Mouse (Mus musculus) layer of hippocampus, postnatal 36 days (tissue): ENCODE data around the gene Fbxl16. TPM values are rescaled to one million over a fixed set of nuclear protein-coding genes. Genes with fewer than 3 reads are reported as not detected.

Source experiments
- DNase-seq, 2 experiments: peaks; one replicate each; pipeline ENCODE4 v3.0.0; 2022
- total RNA-seq, 2 experiments: library from RNA; stranded (reverse); gene quantifications; 2 replicates each; pipeline ENCODE4 v1.2.3; 2021

Fbxl16 gene
- total RNA-seq: 100 to 1,000 TPM; 643 to 644 TPM

DNA sequence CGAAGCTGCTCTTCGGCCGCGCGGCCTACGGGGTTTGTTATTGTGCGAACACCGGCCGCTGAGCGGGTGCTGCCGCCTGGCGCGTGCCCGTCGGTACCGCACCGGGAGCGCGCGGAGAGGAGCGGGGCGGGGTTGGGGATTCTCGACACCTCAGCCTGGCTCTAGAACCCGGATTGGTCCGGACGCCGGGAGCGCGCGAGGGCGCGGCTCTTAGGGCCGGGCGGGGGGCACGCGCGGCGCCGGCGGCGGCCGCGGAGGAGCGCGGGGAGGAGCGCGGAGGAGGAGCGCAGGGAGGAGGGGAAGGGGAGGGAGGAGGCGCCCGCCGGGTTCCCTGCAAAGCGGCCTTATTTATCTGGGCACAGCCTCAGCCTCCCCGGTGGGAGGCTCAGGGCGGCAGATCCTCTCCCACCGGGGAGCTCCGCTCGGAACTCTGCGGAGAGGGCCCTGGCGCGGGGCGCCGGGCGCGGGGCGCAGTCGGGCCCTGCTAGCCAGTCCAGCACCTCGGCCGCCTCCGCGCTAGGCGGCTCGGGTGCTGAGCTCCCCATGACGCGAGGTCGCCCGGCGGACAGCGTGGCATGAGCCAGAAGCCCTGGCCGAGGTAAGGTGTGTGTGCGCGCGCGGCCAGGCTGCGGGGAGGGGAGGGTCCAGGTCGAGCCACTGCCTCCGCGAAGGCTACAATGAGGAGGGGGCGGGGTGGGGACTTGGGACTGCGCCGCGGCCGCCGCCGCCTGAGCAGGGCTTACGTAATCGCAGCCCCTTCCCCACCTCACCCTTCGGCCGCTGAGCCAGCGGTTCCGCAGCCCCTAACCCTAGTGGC, at the start of gene Fbxl16:
Gene Fbxl16, plus strand, starts transcription at position 297 of the 817 bp plus-strand sequence.
- peak; percentile 91 for DNase-seq

DNA sequence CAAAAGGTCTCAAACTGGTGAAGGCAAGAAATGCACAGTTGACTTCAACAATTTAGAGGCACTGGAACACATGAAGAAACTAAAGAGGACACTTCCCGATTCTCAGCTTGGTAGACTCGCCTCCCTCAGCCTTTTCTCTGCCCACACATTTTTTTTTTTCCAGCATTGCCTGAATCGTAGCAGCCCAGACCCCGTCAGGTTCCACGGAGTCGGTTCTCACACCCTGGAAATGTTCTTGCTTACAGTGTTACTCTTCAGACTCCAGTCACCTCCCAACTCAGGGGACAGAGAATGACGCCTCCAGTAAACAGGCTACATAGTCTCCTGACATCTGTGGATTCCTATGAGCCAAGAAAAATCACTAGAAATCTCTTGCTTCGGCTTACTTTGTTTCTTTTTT, 48.7 kb upstream of the Fbxl16 start:
- no peak for DNase-seq

DNA sequence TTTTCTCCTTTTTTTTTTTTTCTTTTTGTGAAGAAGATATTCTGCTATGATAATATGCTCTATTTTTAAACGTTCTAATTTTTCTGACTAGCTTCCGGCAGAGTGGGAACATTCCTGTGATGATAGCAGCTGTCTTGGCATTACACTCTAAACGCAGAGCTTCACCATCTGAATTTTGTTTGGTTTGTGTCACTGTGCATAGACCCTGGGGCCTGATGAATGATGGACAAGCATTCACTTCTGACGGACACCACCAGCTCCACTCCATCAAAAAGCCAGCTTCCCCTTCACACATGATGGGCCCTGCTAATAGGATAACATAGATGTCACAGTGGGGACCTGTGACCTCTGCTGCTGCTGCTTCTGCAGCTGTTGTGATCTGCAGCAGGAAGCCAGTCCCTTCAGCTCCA, 47.3 kb upstream of the Fbxl16 start:
- no peak for DNase-seq

DNA sequence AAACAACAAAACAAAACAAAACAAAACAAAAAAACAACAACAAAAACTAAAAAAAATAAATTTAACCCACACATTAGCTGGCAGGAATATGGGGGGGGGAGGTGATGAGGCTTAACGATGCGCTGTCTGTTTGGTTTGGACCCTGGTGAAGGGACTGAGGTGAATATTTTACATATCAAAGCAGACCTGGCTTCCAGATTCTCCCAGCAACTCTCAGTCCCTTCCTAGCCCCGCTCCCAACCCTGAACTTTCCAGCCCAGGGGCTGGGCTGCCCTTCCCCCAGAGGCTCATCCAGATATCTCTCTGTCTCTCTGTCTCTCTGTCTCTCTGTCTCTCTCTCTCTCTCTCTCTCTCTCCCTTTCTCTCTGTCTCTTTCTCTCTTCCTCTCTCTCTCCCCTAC, 46.3 kb upstream of the Fbxl16 start:
- no peak for DNase-seq

DNA sequence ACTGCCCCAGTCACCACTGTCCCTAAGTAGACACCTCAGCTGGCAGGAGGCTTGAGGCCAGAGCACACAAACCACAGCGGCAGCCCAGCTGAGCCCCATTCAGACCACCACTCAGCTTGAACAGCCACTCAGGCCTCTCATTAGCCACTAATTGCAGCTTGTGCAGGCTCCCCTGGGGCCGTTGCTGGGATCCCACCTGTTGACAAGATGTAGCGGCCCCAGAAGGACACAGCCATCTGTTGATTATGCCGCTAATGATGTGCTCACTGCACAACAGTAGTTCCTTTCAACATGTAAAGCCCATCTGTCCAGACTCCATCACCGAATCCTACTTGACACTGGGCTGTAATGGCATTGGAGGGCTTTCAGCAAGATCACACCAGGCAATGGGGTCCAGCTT, 43.0 kb upstream of the Fbxl16 start:
- DNase-seq: no peak

DNA sequence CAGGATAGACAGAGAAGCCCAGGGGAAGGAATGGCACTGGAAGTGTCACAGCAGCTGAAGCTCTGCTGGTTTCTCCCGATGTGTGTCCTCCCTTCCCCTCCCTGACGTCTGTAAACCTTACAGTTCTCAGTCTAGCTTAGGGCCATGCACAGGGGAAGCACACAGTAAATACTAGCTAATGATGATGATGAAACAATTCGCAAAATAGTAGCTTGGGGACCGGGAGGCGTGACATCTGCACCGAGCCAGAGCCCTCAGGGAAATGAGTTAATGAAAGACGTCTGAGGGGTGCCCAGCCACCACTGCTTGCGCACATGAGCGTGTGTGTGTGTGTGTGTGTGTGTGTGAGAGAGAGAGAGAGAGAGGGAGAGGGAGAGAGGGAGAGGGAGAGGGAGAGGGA, 39.6 kb upstream of the Fbxl16 start:
- DNase-seq: no peak

DNA sequence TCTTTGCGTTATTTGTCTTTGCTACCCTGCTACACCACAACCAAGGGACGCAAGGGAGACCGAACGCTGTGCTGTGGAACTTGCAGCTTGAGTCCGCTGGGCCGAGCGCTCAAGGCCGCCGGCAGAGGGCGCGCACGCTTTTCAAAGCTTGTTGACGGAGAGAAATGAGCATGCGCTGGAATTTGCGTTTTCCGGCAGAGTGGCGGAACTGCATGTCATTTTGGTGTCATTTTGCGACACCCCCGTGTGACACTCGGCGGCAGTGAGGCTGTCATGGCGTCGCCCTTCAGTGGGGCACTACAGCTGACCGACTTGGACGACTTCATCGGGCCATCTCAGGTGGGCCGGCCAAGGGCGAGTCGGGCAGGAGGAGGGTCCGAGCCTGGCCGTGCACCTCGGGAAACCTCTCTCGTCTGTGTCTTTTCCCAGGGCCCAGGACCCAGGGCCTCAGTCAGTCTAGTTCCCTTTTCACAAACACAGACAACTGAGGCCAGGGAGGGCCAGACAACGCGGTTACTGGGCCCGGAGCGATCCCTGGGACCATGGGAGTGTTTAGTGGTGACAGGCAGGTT, 35.2 kb upstream of the Fbxl16 start, which contains the start of gene Narfl:
Gene Narfl, plus strand, starts transcription at position 228 of the 572 bp plus-strand sequence.
- peak; percentile 98 for DNase-seq

DNA sequence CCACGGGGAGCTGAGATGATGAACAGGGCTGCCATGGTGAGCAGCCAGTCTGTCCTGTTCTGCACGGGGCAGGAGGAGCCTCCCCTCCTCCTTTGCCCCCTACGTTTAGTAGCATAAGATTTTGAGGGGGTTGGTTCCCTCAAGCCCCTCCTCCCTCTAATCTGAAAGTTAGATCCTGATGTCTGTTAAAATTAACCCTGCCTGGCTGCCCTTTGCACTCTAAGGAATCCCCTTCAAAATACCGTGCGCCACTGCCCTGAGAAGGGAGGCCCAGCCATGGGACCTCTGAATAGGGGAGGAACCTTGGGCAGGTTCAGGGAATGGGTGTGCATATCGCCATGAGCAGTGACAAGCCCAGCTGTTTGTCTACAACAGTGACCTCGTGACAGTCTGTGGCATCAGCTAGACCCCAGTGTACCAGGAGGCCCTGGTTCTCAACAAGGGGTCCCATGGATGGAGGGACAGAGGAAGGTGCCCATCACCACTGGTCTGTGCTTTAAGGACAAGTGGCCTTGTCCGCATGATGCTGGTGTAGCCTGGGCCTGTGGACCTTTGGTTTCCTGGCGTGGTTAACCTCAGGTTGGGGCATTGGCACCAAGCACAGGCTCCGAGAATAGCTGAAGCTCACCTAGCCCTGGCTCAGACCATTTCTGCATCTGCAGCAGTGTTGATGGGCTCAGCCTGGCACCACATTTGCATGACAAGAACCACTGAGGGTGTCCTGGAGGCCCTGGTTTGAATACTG, 33.4 kb upstream of the Fbxl16 start:
- no peak for DNase-seq

DNA sequence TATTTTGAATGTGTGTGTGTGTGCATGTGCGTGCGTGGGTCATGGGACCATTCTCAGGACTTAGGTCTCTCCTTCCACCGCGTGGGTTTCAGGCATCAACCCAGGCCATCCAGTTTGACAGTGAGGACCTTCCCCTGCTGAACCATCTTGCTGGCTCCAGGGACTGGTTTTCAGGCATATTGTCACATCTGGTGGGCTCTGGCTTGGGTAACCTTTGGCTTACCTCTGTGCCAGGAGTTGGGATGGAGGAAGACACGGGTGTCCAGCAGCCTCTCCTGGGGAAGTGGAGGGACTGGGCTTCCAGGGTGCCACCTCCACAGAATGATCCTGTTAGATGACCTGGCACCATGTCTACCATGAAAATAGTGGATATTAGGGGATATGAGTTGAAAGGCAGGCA, 30.9 kb upstream of the Fbxl16 start:
- DNase-seq: no peak

DNA sequence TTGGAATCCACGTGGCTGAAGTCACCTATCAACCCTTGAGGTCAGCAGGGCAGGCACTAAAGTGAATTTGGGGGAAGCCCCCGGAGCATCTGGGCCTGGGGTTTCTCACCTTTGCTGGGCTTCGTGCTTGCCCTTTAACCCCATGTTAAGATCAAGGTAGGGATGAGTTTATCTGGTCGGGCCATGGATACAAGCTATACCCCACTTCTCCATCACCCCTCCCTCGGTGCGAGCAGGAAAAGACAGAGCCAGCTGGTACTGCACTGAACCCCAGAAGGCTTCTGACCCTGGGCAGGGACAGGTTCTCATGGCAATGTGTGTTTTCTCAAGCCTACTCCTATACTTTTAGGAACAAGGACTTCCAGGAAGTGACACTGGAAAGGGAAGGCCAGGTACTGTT, 27.5 kb upstream of the Fbxl16 start:
- DNase-seq: no peak

DNA sequence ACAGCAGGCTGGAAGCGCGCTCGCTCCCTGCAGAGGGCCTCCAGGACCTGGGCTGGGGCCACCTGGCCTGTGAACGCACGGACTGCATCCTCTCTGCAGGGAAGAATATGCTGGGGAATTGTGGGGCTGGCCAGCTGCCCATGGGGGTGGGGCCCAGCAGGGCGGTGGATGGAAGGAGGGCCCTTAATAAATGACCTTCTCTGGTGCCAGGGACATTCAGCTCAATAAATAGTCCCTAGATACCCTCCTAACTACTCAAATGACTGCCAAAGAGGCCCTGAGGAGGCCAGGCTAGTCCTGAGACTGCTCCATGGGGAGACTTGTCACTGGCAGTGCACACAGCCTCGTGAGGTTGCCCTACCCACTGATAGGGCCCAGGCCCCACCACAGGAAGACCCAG, 25.8 kb upstream of the Fbxl16 start:
- peak in 1 of 2 experiments; percentile 26 for DNase-seq

DNA sequence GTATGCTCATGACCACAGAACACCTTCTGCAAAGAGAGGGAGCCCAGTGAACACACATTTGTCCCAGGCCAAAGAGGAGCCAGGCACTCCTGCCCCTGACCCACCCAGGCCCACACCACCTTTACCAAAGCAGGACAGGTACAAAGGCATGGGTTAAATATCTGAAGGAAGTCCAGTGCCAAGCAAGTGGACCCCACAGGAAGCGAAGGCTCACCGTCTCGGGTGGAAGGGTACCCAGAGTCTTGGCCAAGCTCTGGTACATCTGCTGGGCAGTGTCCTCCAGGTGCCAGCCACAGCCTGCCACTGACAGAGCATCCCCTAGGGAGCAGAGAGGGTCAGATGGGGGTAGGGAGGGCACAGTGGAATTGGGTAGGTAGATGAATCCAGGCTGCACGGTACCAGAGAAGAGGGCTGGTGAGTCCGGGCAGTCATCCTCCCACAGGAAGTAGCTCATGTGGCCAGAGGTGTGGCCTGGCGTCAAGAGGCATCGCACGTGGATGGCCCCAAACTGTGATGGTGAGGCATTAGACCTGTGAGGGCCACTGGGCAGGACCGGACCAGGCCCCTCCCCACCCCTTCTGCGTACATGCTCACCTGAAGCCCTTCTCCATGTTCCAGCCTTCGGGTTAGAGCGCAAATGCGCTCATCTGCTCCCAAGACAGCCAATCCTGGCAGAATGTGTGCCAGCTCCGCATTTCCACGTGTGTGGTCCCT, 24.9 kb upstream of the Fbxl16 start:
- DNase-seq: no peak

DNA sequence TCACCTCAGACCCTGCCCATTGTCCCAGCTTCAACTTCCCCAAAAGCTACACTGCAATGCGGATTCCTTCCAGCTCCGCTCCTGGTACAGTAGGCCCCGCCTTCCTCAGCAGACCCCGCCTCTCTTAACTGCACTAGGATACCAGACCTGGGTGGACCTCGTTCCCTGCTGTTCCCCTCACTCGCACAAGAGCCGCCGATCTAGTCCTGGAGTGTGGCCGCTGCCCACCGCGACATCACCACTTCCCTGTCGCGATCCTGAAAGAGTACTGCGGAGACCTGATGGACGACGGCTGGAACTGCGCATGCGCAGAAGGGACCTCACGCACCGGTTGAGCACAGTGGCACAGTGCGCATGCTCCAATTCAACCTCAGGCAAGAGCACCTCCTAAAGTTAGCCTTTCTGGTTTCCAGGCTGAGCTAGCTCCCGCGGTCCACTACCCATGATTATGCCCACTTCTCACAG, 23.6 kb upstream of the Fbxl16 start, which contains the start of gene Haghl:
Gene Haghl, minus strand, starts transcription at position 393 of the 465 bp plus-strand sequence.
- peak; percentile 94 to 95 for DNase-seq

DNA sequence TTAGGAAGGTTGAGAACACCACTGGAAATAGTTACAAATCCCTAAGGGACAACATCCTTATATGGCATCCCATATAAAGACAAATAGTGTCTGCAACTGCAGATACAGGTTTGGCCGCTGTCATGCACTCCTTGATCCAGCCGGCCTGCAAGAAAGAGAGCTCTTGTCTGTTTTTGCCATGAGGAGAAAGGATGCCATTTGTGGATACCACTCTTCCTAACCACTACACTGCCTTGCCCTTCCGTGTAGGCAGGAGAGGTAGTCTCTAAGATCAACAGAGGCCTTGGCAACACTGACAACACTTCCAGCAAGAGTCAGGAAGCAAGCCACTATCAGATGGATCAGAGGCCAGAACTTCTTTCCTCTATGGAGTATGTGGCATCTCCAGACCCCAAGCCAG, 22.6 kb upstream of the Fbxl16 start, which contains the start of gene Ccdc78:
Gene Ccdc78, plus strand, starts transcription at position 301 of the 400 bp plus-strand sequence.
- no peak for DNase-seq

DNA sequence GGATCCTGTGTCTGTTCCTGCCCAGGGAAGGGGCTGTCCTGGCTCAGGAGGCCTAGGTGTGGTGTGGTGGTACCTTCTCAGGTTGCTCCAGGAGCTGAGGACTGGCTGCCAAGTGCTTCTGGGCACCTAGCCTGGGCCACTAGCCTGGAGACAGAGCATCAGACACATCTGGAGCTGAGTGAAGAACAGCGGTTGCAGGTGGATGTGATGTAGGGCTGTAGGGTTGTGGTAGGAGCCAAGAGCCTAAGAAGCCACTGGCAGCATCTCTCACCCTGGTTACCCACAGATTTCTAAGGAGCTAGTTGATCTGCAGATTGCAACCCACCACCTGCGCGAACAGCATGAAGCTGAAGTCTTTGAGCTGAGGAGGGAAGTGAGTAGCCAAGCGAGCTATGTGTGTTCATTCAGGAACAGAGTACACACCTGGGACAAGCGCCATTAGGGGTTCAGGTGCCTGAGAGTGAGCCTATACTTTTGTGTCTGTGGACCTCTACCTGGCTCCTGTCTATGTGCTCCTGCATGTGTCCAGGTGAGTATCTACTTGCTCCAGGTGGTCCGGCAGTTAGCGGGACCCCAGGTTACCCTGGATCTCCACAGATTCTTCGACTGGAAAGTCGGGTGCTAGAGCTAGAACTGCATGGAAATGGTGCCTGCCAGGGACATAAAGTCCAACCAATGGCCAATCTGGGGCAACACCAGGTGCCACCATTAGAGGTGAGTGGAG, 21.9 kb upstream of the Fbxl16 start:
- no peak for DNase-seq

DNA sequence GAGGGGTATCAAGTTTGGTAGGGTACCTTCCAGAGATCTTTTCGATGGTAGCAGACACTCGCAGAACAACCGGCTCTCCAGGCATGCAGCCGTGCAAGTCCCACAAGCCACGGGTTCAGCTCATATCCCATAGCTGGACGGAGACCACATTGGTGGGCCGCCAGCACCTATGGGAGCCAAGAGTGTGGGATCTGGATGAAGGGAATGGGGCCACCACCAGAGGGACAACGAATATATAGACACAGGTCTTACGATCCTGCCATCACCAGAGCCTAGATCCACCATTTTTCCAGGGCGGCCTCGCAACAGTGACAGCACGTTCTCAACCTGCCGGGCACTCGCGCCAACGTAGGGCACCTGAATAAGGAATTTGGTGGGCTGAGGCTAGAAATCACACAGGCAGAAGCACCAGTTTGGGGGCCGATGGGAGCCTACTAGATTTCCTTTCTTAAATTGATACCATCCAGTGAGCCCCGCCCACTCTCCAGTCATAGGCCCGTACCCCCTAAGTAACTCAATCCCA, 17.5 kb upstream of the Fbxl16 start:
- no peak for DNase-seq

DNA sequence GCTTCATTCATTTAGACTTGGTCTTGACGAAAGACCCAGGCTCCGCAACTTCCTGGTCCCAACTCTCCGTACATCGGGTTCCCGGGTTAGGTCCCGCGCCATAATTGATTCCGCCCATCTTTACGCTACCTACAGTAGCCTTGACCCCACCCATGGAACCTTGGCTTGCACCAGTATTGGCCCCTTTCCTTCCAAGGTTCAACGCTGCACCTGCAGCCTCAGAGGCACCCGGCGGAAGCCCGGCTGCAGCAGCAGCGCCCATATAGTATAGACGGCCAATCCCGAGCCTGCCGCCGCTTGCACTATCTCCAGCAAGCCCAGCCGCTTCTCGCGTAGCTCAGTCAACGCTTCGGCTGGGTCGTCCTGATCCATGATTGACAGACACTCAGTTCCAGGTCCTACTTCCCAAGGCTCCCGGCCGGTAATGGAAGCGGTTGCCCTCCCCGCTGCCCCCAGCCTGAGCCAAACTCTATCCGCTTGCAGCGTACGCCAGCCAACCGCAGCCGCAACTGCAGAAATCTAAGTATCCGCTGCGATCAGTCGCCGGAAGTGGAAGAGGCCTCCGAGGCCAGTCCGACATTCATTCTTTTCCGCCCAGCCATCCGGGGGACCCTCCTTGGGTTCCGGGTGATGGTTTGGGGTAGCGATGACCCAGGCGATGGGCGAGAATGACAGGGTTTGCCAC, 16.9 kb upstream of the Fbxl16 start:
- DNase-seq: peak; percentile 87 to 88

DNA sequence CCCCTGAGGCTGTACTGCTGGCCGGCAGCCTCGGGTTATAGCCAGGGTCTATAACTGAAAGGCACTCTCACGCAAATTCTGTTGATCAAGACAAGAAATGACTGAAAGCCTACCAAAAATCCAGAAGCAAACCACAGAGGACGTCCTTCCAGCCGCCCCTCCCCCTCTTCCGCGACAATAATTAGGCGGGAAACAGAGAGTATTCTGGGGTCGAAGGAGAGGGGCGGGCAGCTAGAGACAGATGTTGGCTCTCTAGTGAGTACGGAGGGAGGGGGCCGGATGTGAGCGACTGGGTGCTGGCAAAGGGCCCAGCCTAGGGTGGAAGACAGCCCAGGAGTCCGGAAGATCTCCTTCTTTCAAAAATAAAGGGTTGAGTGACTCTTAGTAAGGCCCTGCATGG, 16.3 kb upstream of the Fbxl16 start, which contains the start of gene Fam173a:
Gene Fam173a, minus strand, starts transcription at position 287 of the 400 bp plus-strand sequence.
- peak; percentile 67 for DNase-seq

DNA sequence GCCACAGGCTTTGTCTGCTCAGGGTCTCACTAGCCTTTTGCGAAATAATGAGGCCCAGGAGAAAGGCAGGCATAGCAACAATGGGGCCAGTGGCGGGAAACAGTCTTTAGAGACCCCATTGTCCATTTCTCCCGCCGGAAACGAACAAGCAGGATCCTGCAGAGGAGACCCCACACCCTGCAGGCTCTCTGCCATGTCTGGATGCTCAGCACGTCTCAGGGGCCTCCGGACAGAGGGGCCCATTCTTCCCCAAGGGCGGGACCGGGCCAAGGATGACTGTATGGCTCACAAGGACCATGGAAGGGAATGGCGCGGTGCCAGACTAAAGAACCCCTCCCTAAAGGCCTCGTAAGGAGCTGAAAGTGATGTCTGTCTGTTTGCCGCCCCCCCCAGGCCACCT, 14.7 kb upstream of the Fbxl16 start:
- no peak for DNase-seq

DNA sequence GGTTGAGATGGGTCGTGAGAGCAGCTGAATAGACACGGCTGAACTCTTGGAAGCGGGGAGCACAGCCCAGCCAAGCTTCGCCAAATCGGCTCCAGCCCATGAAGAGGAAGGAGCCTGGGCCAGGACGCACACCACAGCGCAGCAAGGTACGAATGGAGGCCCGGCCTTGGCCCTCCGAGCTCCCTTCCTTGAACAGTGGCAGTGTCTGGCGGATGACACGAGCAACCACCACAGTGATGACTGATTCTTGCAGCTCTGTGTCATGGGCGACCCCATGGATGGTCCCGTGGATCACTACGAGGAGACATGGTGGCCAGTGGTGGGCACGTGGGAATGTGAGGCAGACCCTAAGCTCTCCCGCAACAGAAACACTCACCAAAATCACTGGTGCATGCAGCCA, 13.9 kb upstream of the Fbxl16 start:
- no peak for DNase-seq

DNA sequence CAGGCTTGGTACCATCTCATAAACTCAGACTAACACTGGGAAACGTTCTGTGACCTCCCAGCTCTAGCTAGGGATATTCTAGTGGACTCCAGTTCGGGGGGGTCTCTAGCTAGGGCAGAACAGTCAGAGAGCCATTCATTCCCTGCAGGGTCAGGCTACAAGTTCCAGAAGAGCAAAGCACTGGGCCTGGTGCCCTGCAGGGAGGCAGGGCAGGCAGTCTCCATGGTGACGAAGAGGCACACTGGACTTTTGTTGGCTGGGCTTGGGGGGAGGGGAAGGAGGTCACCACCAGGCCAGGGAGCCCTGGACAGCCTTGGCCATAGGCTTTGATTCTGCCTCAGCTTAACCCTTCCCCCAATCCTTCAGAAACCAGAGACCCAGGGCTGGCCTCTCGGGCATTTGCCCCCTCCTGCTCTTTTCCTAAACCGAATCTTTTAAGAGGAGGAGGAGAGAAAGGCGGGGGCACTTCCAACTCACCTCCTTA, 13.2 kb upstream of the Fbxl16 start, which contains the start of gene AC134908.4:
Gene AC134908.4, minus strand, starts transcription at position 51 of the 484 bp plus-strand sequence.
- peak; percentile 59 to 70 for DNase-seq
